Comparison of ENCODE assay signal across 10 mouse cellular contexts in genomic region chr2:65621254-65621653, GRCm38 (mm10). TPM values are rescaled to one million over a fixed set of nuclear protein-coding genes. Genes with fewer than 3 reads are reported as not detected.
DNase-seq lines count a peak whose midpoint lies in the region; ATAC-seq and TF ChIP-seq lines count a peak whose summit lies in the region.
"Had no signal": no experiment of that assay in that cellular context is flagged by ENCODE, and none has a peak within 500 bp of the region (broad histone marks: within the 10 kb centered on the region; RNA-seq: fewer than 3 reads in every experiment).

No protein-coding gene starts in this region.

- DNase-seq in layer of hippocampus, adult 2 months (ENCODE audit: low spot score in 2 of 2) = peak in 1 of 2 experiments; percentile 16
- no peak for DNase-seq in layer of hippocampus, adult 9-11 months
- peak; percentile 6 for DNase-seq in left cerebral cortex, adult 11 months (ENCODE audit: low spot score)
- DNase-seq in kidney, postnatal 25 days = no peak
- no peak for DNase-seq in gastrocnemius, adult 18-20 months (ENCODE audit: low spot score)
- DNase-seq in spleen, postnatal 36 days (ENCODE audit: low spot score in 2 of 2) = no peak

- H3K4me1 ChIP-seq in cortical plate, adult 2 months (ENCODE audit: control insufficient read depth, insufficient read depth, low read length) = no peaks in the 10 kb centered on the region
- no peaks in the 10 kb centered on the region for H3K4me1 ChIP-seq in neural tube, embryonic 15.5 days
- H3K4me1 ChIP-seq: heart, embryonic 12.5 days; limb, embryonic 13.5 days had no signal

- ATAC-seq in neural tube, embryonic 15.5 days (ENCODE audit: low FRiP score) = peak; percentile 85

- H3K27me3 ChIP-seq in neural tube, embryonic 15.5 days (replicated peaks) = no peaks in the 10 kb centered on the region
- H3K27me3 ChIP-seq: heart, embryonic 12.5 days; limb, embryonic 13.5 days had no signal

- TF ChIP-seq POLR2A in cortical plate, adult 2 months (IDR thresholded peaks at IDR 0.05; ENCODE audit: extremely low read depth, insufficient read depth, low read length) = 0 out of 2 replicates have a peak, but pooled peaks have one; percentile 24

- no peak for TF ChIP-seq CTCF in layer of hippocampus, adult 2 months (conservative IDR thresholded peaks at IDR 0.05)
- no peak for TF ChIP-seq CTCF in cortical plate, adult 2 months (IDR thresholded peaks at IDR 0.05; ENCODE audit: extremely low read depth, insufficient read depth, low read length)

- H3K9ac ChIP-seq in neural tube, embryonic 15.5 days (replicated peaks) = peak overlapping the region; percentile 57
- H3K9ac ChIP-seq: heart, embryonic 12.5 days; limb, embryonic 13.5 days had no signal

- no peaks in the 10 kb centered on the region for H3K9me3 ChIP-seq in neural tube, embryonic 15.5 days (replicated peaks)
- H3K9me3 ChIP-seq: heart, embryonic 12.5 days; limb, embryonic 13.5 days had no signal

- 19% methylated on average over 5 of the region's 5 CpGs for WGBS in neural tube, embryonic 15.5 days

- H3K4me3 ChIP-seq in layer of hippocampus, adult 2 months = peak overlapping the region; percentile 63
- H3K4me3 ChIP-seq in cortical plate, adult 2 months (ENCODE audit: insufficient read depth, low read length) = peak overlapping the region; percentile 62
- peak overlapping the region; percentile 50 for H3K4me3 ChIP-seq in neural tube, embryonic 15.5 days (replicated peaks)
- H3K4me3 ChIP-seq: heart, embryonic 12.5 days; limb, embryonic 13.5 days had no signal

- peak overlapping the region; percentile 52 for H3K4me2 ChIP-seq in neural tube, embryonic 15.5 days
- H3K4me2 ChIP-seq: heart, embryonic 12.5 days; limb, embryonic 13.5 days had no signal

- H3K27ac ChIP-seq in layer of hippocampus, adult 2 months = peak overlapping the region; percentile 97
- H3K27ac ChIP-seq in cortical plate, adult 2 months (ENCODE audit: insufficient read depth, low read length) = peak overlapping the region; percentile 66
- H3K27ac ChIP-seq in neural tube, embryonic 15.5 days (replicated peaks) = peak overlapping the region; percentile 83
- H3K27ac ChIP-seq: limb, embryonic 13.5 days had no signal

- no peaks in the 10 kb centered on the region for H3K36me3 ChIP-seq in neural tube, embryonic 15.5 days
- H3K36me3 ChIP-seq: heart, embryonic 12.5 days; limb, embryonic 13.5 days had no signal

RNA-seq across cellular contexts. Expression of gene Scn2a, which starts 0.7 kb away (rescaled TPM):
- total RNA-seq in layer of hippocampus, adult 2 months (2021) = 100 to 1,000 TPM; 244 to 256 TPM
- polyA plus RNA-seq in cortical plate, adult 2 months (2012; rRNA removed) = 81.1 and 82.4 TPM in 2 replicates
- 43.0 and 50.3 TPM in 2 replicates for polyA plus RNA-seq in neural tube, embryonic 15.5 days (2015; fragmentation: Nextera tagmentation; extraction: Ambion mirVana)
- total RNA-seq in gastrocnemius, adult 18-20 months (2021) = under 1 TPM; 0.74 to 0.94 TPM

RNA-seq across cellular contexts. Expression of gene Scn3a, which starts 53.8 kb away (rescaled TPM):
- 10 to 100 TPM; 39.2 to 39.5 TPM for total RNA-seq in layer of hippocampus, adult 2 months (2021)
- 12.0 and 12.2 TPM in 2 replicates for polyA plus RNA-seq in cortical plate, adult 2 months (2012; rRNA removed)
- 35.2 and 42.8 TPM in 2 replicates for polyA plus RNA-seq in neural tube, embryonic 15.5 days (2015; fragmentation: Nextera tagmentation; extraction: Ambion mirVana)
- total RNA-seq in gastrocnemius, adult 18-20 months (2021) = under 1 TPM; 0.19 to 0.23 TPM

Comparison
In these comparisons a context has a peak if more than half of its experiments do, and no peak if none do; other contexts are left out.
1. RNA of gene Scn2a, which starts 0.7 kb away (total RNA-seq): 244 to 256 TPM in layer of hippocampus, adult 2 months; 0.74 to 0.94 TPM in gastrocnemius, adult 18-20 months; every median in the first group is over 100 times any median in the second.
2. RNA of gene Scn3a, which starts 53.8 kb away (total RNA-seq): 39.2 to 39.5 TPM in layer of hippocampus, adult 2 months; 0.19 to 0.23 TPM in gastrocnemius, adult 18-20 months; every median in the first group is over 10 times any median in the second.
3. Peak in every context shown above with its lines, with median percentiles within 50 percentile points of each other: H3K27ac ChIP-seq and H3K4me3 ChIP-seq.